Mouse (Mus musculus) heart, embryonic 12.5 days (tissue): ENCODE data around the gene Rfx7. TPM values are rescaled to one million over a fixed set of nuclear protein-coding genes. Genes with fewer than 3 reads are reported as not detected.
"Not testable (repeated sequence)": the region's sequence is repeated elsewhere in the genome, so short reads cannot be mapped to it uniquely, and the experiment has no call there.

Experiments used
- ATAC-seq: fragments of 200-750 bp; cut with Nextera tagmentation; 2 replicates; pipeline ENCODE4 v1.8.0; 2017; ENCODE audit warnings: moderate TSS enrichment, moderate library complexity; ENCODE audit not compliant: insufficient number of reproducible peaks, low FRiP score
- H3K27ac ChIP-seq: fragments of 300-500 bp; sonication (generic); 2 replicates; pipeline ENCODE4 v1.5.1; 2016; ENCODE audit warnings: mild to moderate bottlenecking, moderate library complexity; ENCODE audit not compliant: poor library complexity, severe bottlenecking
- H3K27me3 ChIP-seq: fragments of 300-500 bp; sonication (generic); replicated peaks from 2 replicates; pipeline ENCODE4 v1.6.1; 2016; ENCODE audit warnings: mild to moderate bottlenecking, moderate library complexity
- H3K36me3 ChIP-seq: fragments of 300-500 bp; sonication (generic); 2 replicates; pipeline ENCODE4 v1.6.1; 2016; ENCODE audit warnings: mild to moderate bottlenecking, moderate library complexity
- H3K4me1 ChIP-seq: fragments of 300-500 bp; sonication (generic); replicated peaks from 2 replicates; pipeline ENCODE4 v1.6.1; 2016; ENCODE audit warnings: mild to moderate bottlenecking
- H3K4me2 ChIP-seq: fragments of 300-500 bp; sonication (generic); 2 replicates; pipeline ENCODE4 v1.6.1; 2016; ENCODE audit warnings: mild to moderate bottlenecking, moderate library complexity
- H3K4me3 ChIP-seq: fragments of 300-500 bp; sonication (generic); 2 replicates; pipeline ENCODE4 v1.5.1; 2016; ENCODE audit warnings: mild to moderate bottlenecking
- H3K9ac ChIP-seq: fragments of 300-500 bp; sonication (generic); 2 replicates; pipeline ENCODE4 v1.6.1; 2016; ENCODE audit warnings: mild to moderate bottlenecking, moderate library complexity
- H3K9me3 ChIP-seq: fragments of 300-500 bp; sonication (generic); replicated peaks from 2 replicates; pipeline ENCODE4 v1.6.1; 2016; ENCODE audit warnings: mild to moderate bottlenecking, moderate library complexity
- WGBS: fragments of 180-500 bp; shearing (Covaris S2); methylation state at CpG from one replicate; pipeline ENCODE4 v1.1.7; 2016; 5-methylcytosine and 5-hydroxymethylcytosine counted together
- microRNA-seq: library from miRNA; unstranded; fragments of <30 nt; microRNA quantifications from one replicate; pipeline ENCODE4, GENCODE M21; 2017
- polyA plus RNA-seq: library from polyadenylated mRNA; unstranded; fragments of >200 nt; fragmentation: Nextera tagmentation; extraction: Ambion mirVana; gene quantifications from 2 replicates; pipeline ENCODE4 v1.2.1, GENCODE M21; 2016

The Rfx7 gene
- polyA plus RNA-seq, 1 experiment from 2014 or later: 10.8 TPM

- not testable (repeated sequence) for H3K9me3 ChIP-seq, H3K4me3 ChIP-seq, H3K27me3 ChIP-seq, H3K9ac ChIP-seq, ATAC-seq, H3K27ac ChIP-seq
- WGBS: 64% methylated on average over 8 of the region's 8 CpGs
- H3K4me1 ChIP-seq: peaks cover 49% of the 10 kb centered on the region
- 0 out of 2 replicates have a peak overlapping the region, but pooled peaks have one; percentile 21 for H3K4me2 ChIP-seq
- peaks cover 60% of the 10 kb centered on the region for H3K36me3 ChIP-seq
These were observed 134.4 kb downstream of the Rfx7 start for GRCm38 (mm10) chr9:72666352-72667021.

- H3K4me1 ChIP-seq: peaks cover 49% of the 10 kb centered on the region
- H3K4me3 ChIP-seq: no peak overlapping the region
- peaks cover 65% of the 10 kb centered on the region for H3K36me3 ChIP-seq
- WGBS: 81% methylated on average over 3 of the region's 3 CpGs
- no peaks in the 10 kb centered on the region for H3K27me3 ChIP-seq
- no peak for ATAC-seq
- H3K9ac ChIP-seq: no peak overlapping the region
- H3K9me3 ChIP-seq: no peaks in the 10 kb centered on the region
- H3K27ac ChIP-seq: no peak overlapping the region
- H3K4me2 ChIP-seq: no peak overlapping the region
These were observed 135.1 kb downstream of the Rfx7 start for GRCm38 (mm10) chr9:72667126-72667525.

- no peak for ATAC-seq
- Histone ChIP-seq H3K4me3 (no peak overlapping the region), H3K27me3 (no peaks in the 10 kb centered on the region), H3K9me3 (no peaks in the 10 kb centered on the region), H3K9ac (no peak overlapping the region), H3K36me3 (peaks cover 75% of the 10 kb centered on the region), H3K4me1 (peaks cover 43% of the 10 kb centered on the region), H3K27ac (no peak overlapping the region), H3K4me2 (no peak overlapping the region)
- 87% methylated on average over 7 of the region's 7 CpGs for WGBS
These were observed 137.3 kb downstream of the Rfx7 start for GRCm38 (mm10) chr9:72669383-72669782.

- H3K4me1 ChIP-seq: peaks cover 18% of the 10 kb centered on the region
- no peaks in the 10 kb centered on the region for H3K27me3 ChIP-seq
- WGBS: 38% methylated on average over 2 of the region's 2 CpGs
- no peak overlapping the region for H3K9ac ChIP-seq
- H3K4me2 ChIP-seq: no peak overlapping the region
- ATAC-seq: no peak
- no peak overlapping the region for H3K4me3 ChIP-seq
- H3K27ac ChIP-seq: no peak overlapping the region
- H3K9me3 ChIP-seq: no peaks in the 10 kb centered on the region
- H3K36me3 ChIP-seq: peaks cover 73% of the 10 kb centered on the region
These were observed 140.3 kb downstream of the Rfx7 start for GRCm38 (mm10) chr9:72672361-72672760.

Small RNA genes lying within 50 kb of the gene (microRNA-seq; reads per million reads assigned to microRNA genes)
- gene Gm28010: not detected

Other genes with a start within 250 kb of the Rfx7 start
- gene Mns1, start 94.2 kb upstream of the Rfx7 start, polyA plus RNA-seq: 19.2 and 19.9 TPM in 2 replicates
- gene Tex9, start 40.0 kb upstream of the Rfx7 start, polyA plus RNA-seq: 18.8 and 19.3 TPM in 2 replicates
- 624 and 643 TPM in 2 replicates for gene Nedd4, start 130.1 kb downstream of the Rfx7 start, polyA plus RNA-seq